Mouse (Mus musculus) megakaryocyte, embryonic 14.5 days (primary cell): Measurements from ENCODE around the gene Gm21885.

Source experiments
- FLI1 ChIP-seq: IDR thresholded peaks from 2 replicates; pipeline ENCODE4 v1.6.1; 2012; ENCODE audit warnings: low read length, inconsistent platforms, mixed read lengths
- GATA1 ChIP-seq: IDR thresholded peaks from 3 replicates; pipeline ENCODE4 v1.6.1; 2012; ENCODE audit warnings: mixed read lengths, low read length, inconsistent platforms, borderline replicate concordance

DNA sequence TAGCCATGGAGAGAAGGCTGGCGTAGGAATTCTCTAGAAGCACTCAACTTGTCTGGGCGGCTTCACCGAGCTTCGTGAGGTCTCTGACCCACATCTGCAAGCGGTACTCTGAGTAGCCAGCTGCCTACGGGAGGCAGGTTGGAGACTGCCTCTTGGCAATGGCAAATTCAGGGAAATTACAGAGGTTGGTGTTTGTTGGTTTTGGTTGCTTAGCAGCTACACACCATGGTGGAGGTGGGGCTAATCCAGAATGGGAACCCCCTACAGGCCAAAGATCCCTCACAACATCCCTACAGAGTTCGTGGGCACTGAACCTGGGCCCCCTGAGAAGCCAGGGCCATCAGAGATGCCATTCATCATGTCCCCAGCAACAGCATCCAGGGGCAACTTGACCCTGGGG lies 6.4 kb upstream of the Gm21885 start:
- no peak for TF ChIP-seq GATA1
- no peak for TF ChIP-seq FLI1
